Comparison of ENCODE assay signal across 7 mouse cellular contexts in the genomic region with DNA sequence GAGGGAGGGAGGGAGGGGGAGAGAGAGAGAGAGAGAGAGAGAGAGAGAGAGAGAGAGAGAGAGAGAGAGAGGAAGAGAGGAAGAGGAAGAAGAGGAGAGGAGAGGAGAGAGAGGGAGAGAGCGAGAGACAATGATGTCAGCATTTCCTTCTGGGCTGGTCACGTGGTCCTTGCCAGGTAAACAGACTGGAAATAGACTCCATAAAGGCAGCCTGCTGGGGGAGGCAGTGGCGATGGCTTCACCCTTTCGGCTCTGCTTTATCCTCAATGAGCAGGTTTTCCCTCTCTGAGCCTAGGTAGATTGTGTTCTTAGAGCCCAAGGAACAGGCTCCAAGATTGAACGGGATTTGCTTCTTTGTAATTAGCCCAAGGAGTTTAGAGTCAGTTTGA.
DNase-seq lines count a peak whose midpoint lies in the region; ATAC-seq and TF ChIP-seq lines count a peak whose summit lies in the region.

No protein-coding gene starts in this region.

- no peak for TF ChIP-seq CTCF in ES-Bruce4 (IDR thresholded peaks at IDR 0.05; ENCODE audit: low read depth, low read length)
- TF ChIP-seq CTCF in forebrain, postnatal 0 days (IDR thresholded peaks at IDR 0.05; ENCODE audit: low read depth): no peak
- TF ChIP-seq CTCF in layer of hippocampus, adult 2 months (conservative IDR thresholded peaks at IDR 0.05): no peak

- peaks cover 2% of the 10 kb centered on the region for H3K4me1 ChIP-seq in ES-Bruce4 (ENCODE audit: control insufficient read depth, insufficient read depth, low read length)
- peaks cover 13% of the 10 kb centered on the region; the same call in 1 of the 2 replicates for H3K4me1 ChIP-seq in forebrain, postnatal 0 days (ENCODE audit: insufficient read depth)
- peaks cover 17% of the 10 kb centered on the region for H3K4me1 ChIP-seq in liver, embryonic 11.5 days (replicated peaks; ENCODE audit: control insufficient read depth, insufficient read depth, low read length)
- H3K4me1 ChIP-seq in stomach, embryonic 15.5 days: peaks cover 35% of the 10 kb centered on the region

- no peaks in the 10 kb centered on the region for H3K9me3 ChIP-seq in ES-Bruce4 (replicated peaks; ENCODE audit: control insufficient read depth, insufficient read depth, low read length, poor library complexity, severe bottlenecking)
- H3K9me3 ChIP-seq in forebrain, postnatal 0 days (ENCODE audit: low read length): no peaks in the 10 kb centered on the region
- H3K9me3 ChIP-seq in liver, embryonic 11.5 days (ENCODE audit: control insufficient read depth, low read length): no peaks in the 10 kb centered on the region
- no peaks in the 10 kb centered on the region for H3K9me3 ChIP-seq in stomach, embryonic 15.5 days

- no peak for TF ChIP-seq POLR2A in ES-Bruce4 (IDR thresholded peaks at IDR 0.05; ENCODE audit: insufficient read depth, low read length)

- ATAC-seq in forebrain, postnatal 0 days: peak; percentile 50; the same call in 1 of the 2 replicates
- 0 out of 2 replicates have a peak, but pooled peaks have one; percentile 46 for ATAC-seq in liver, embryonic 11.5 days (replicated peaks; ENCODE audit: low FRiP score)
- peak; percentile 41; the same call in 1 of the 2 replicates for ATAC-seq in stomach, embryonic 15.5 days (ENCODE audit: insufficient read depth, low FRiP score, low read depth)

- no peaks in the 10 kb centered on the region for H3K36me3 ChIP-seq in ES-Bruce4 (ENCODE audit: control insufficient read depth, insufficient read depth, low read length, poor library complexity, severe bottlenecking)
- H3K36me3 ChIP-seq in forebrain, postnatal 0 days (ENCODE audit: insufficient read depth): no peaks in the 10 kb centered on the region
- H3K36me3 ChIP-seq in liver, embryonic 11.5 days (ENCODE audit: control insufficient read depth, insufficient read depth, low read length): no peaks in the 10 kb centered on the region
- no peaks in the 10 kb centered on the region for H3K36me3 ChIP-seq in stomach, embryonic 15.5 days

- peak; percentile 52 for DNase-seq in 416B (ENCODE audit: low read depth)
- peak; percentile 47 for DNase-seq in forebrain, postnatal 0 days
- no peak for DNase-seq in liver, embryonic 11.5 days (ENCODE audit: low spot score)
- no peak for DNase-seq in layer of hippocampus, adult 2 months (ENCODE audit: low spot score in 2 of 2)
- no peak for DNase-seq in urinary bladder, postnatal 10 days (ENCODE audit: low spot score)

- no peak overlapping the region for H3K4me3 ChIP-seq in ES-Bruce4 (ENCODE audit: low read depth, low read length)
- H3K4me3 ChIP-seq in forebrain, postnatal 0 days (ENCODE audit: low read depth, low read length): no peak overlapping the region
- H3K4me3 ChIP-seq in liver, embryonic 11.5 days (ENCODE audit: low read depth, low read length): peak overlapping the region; percentile 16
- H3K4me3 ChIP-seq in stomach, embryonic 15.5 days (replicated peaks): peak overlapping the region; percentile 34
- H3K4me3 ChIP-seq in layer of hippocampus, adult 2 months: no peak overlapping the region

- TF ChIP-seq EP300 in ES-Bruce4 (IDR thresholded peaks at IDR 0.05; ENCODE audit: insufficient read depth, low read depth, low read length): 0 out of 2 replicates have a peak, but pooled peaks have one; percentile 28

- H3K4me2 ChIP-seq in forebrain, postnatal 0 days (ENCODE audit: low read depth): peak overlapping the region; percentile 42
- H3K4me2 ChIP-seq in liver, embryonic 11.5 days: peak overlapping the region; percentile 58
- peak overlapping the region; percentile 57 for H3K4me2 ChIP-seq in stomach, embryonic 15.5 days

- H3K27me3 ChIP-seq in ES-Bruce4 (ENCODE audit: control insufficient read depth, insufficient read depth, low read length, poor library complexity, severe bottlenecking): peaks cover 12% of the 10 kb centered on the region
- H3K27me3 ChIP-seq in forebrain, postnatal 0 days (ENCODE audit: insufficient read depth, low read length): peaks cover 30% of the 10 kb centered on the region
- H3K27me3 ChIP-seq in liver, embryonic 11.5 days (replicated peaks; ENCODE audit: control insufficient read depth, insufficient read depth, low read length): peaks cover 41% of the 10 kb centered on the region
- peaks cover 24% of the 10 kb centered on the region for H3K27me3 ChIP-seq in stomach, embryonic 15.5 days (replicated peaks)

- WGBS in forebrain, postnatal 0 days: 4% methylated on average over 5 of the region's 5 CpGs
- WGBS in liver, embryonic 11.5 days: 6% methylated on average over 5 of the region's 5 CpGs
- WGBS in stomach, embryonic 15.5 days: 7% methylated on average over 5 of the region's 5 CpGs

- H3K9ac ChIP-seq in ES-Bruce4 (ENCODE audit: low read depth, poor library complexity, severe bottlenecking): peak overlapping the region; percentile 17
- no peak overlapping the region for H3K9ac ChIP-seq in forebrain, postnatal 0 days
- no peak overlapping the region for H3K9ac ChIP-seq in liver, embryonic 11.5 days (ENCODE audit: low read depth, low read length)
- H3K9ac ChIP-seq in stomach, embryonic 15.5 days: no peak overlapping the region

- peak overlapping the region; percentile 8; the same call in 1 of the 2 replicates for H3K27ac ChIP-seq in ES-Bruce4 (ENCODE audit: insufficient read depth, low read length)
- no peak overlapping the region for H3K27ac ChIP-seq in forebrain, postnatal 0 days (ENCODE audit: low read depth, low read length)
- H3K27ac ChIP-seq in liver, embryonic 11.5 days (ENCODE audit: low read depth, low read length): no peak overlapping the region
- H3K27ac ChIP-seq in stomach, embryonic 15.5 days: no peak overlapping the region; the same call in 1 of the 2 replicates
- no peak overlapping the region for H3K27ac ChIP-seq in layer of hippocampus, adult 2 months

Comparison
In these comparisons a context has a peak if more than half of its experiments do, and no peak if none do; other contexts are left out.
1. DNase-seq: peak in 416B (single experiment) and forebrain, postnatal 0 days (single experiment); none in liver, embryonic 11.5 days (single experiment), layer of hippocampus, adult 2 months (0 of 2) and urinary bladder, postnatal 10 days (single experiment).
2. H3K4me3 ChIP-seq: peak in liver, embryonic 11.5 days (single experiment) and stomach, embryonic 15.5 days (single experiment); none in ES-Bruce4 (single experiment), forebrain, postnatal 0 days (single experiment) and layer of hippocampus, adult 2 months (single experiment).
3. Peak in every context shown above with its lines, with median percentiles within 50 percentile points of each other: ATAC-seq and H3K4me2 ChIP-seq.